Mouse (Mus musculus) megakaryocyte-erythroid progenitor cell, adult 5-6 weeks (primary cell): ENCODE measurements around the gene Uba1. TPM values are rescaled to one million over a fixed set of nuclear protein-coding genes. Genes with fewer than 3 reads are reported as not detected.

Experiments
- ATAC-seq: replicated peaks from 2 replicates; pipeline ENCODE4 v1.8.0; 2016; ENCODE audit warnings: mild to moderate bottlenecking, inconsistent platforms; ENCODE audit not compliant: severe bottlenecking, poor library complexity, low FRiP score, low TSS enrichment
- total RNA-seq, 2 experiments: library from RNA; stranded (forward) in 1 of 2; stranded (reverse) in 1 of 2; fragments of 200-1000, 215-1000 nt in 1 of 2; fragments of >200 nt in 1 of 2; fragmentation: Nextera tagmentation in 1 of 2; gene quantifications; 2 replicates each; pipeline ENCODE4 v1.2.3; 2014 to 2017

Uba1 gene
- total RNA-seq (2014; fragmentation: Nextera tagmentation), result 241 and 270 TPM in 2 replicates
- 172 and 234 TPM in 2 replicates for total RNA-seq (2017)

GRCm38 (mm10) chrX:20658026-20658652, at the start of gene Uba1:
Uba1 (plus strand) TSS chrX:20658326.
- ATAC-seq, result peak; percentile 85

- no peak for ATAC-seq
Measured at GRCm38 (mm10) chrX:20608500-20608899, 49.6 kb upstream of the Uba1 start.

GRCm38 (mm10) chrX:20616861-20617175, 41.3 kb upstream of the Uba1 start:
- peak; percentile 22 for ATAC-seq

- ATAC-seq, result peak; percentile 97
Measured at GRCm38 (mm10) chrX:20617176-20617902, 40.8 kb upstream of the Uba1 start, which contains the start of the genes Rbm10 and Ndufb11. Rbm10 (plus strand) TSS chrX:20617503. Ndufb11 (minus strand) TSS chrX:20617619.

- ATAC-seq, result no peak
Measured at GRCm38 (mm10) chrX:20617903-20618399, 40.2 kb upstream of the Uba1 start.

GRCm38 (mm10) chrX:20638141-20638540, 20.0 kb upstream of the Uba1 start:
- ATAC-seq, result no peak

- no peak for ATAC-seq
Measured at GRCm38 (mm10) chrX:20644780-20645179, 13.3 kb upstream of the Uba1 start.

- no peak for ATAC-seq
Measured at GRCm38 (mm10) chrX:20657593-20657992, 533 bp upstream of the Uba1 start.

GRCm38 (mm10) chrX:20658891-20659406, 823 bp downstream of the Uba1 start:
- peak; percentile 24; the same call in 1 of the 2 replicates for ATAC-seq

GRCm38 (mm10) chrX:20662317-20662715, 4.2 kb downstream of the Uba1 start:
- no peak for ATAC-seq

GRCm38 (mm10) chrX:20662716-20663443, 4.8 kb downstream of the Uba1 start:
- peak; percentile 77 for ATAC-seq

- ATAC-seq, result 0 out of 2 replicates have a peak, but pooled peaks have one; percentile 0
Measured at GRCm38 (mm10) chrX:20663444-20663790, 5.3 kb downstream of the Uba1 start.

- ATAC-seq, result peak; percentile 88
Measured at GRCm38 (mm10) chrX:20687519-20688067, 29.5 kb downstream of the Uba1 start, which contains the start of gene Cdk16. Cdk16 (plus strand) TSS chrX:20687954.

- ATAC-seq, result peak; percentile 72
Measured at GRCm38 (mm10) chrX:20688068-20688547, 30.0 kb downstream of the Uba1 start.

- no peak for ATAC-seq
Measured at GRCm38 (mm10) chrX:20688615-20689014, 30.5 kb downstream of the Uba1 start.

- no peak for ATAC-seq
Measured at GRCm38 (mm10) chrX:20691566-20691965, 33.4 kb downstream of the Uba1 start.

- ATAC-seq, result no peak
Measured at GRCm38 (mm10) chrX:20692616-20693015, 34.5 kb downstream of the Uba1 start.

- ATAC-seq, result no peak
Measured at GRCm38 (mm10) chrX:20695842-20696241, 37.7 kb downstream of the Uba1 start.

- peak; percentile 42 for ATAC-seq
Measured at GRCm38 (mm10) chrX:20703741-20704290, 45.7 kb downstream of the Uba1 start, which contains the start of gene Usp11. Usp11 (plus strand) TSS chrX:20703906.
